Mouse (Mus musculus) kidney, adult 2 months (tissue): ENCODE data around the gene Hspb3.

Source experiments
- CTCF ChIP-seq: fragments of 200-500 bp; conservative IDR thresholded peaks from 2 replicates; pipeline ENCODE4 v1.5.1; 2011; ENCODE audit warnings: low read depth, mild to moderate bottlenecking, control low read depth, low read length, moderate library complexity, mixed read lengths; ENCODE audit not compliant: insufficient read depth, insufficient read length
- POLR2A ChIP-seq: fragments of 200-500 bp; IDR thresholded peaks from one replicate; pipeline ENCODE4 v1.6.1; 2011; ENCODE audit warnings: low read depth, low read length, control low read depth

DNA sequence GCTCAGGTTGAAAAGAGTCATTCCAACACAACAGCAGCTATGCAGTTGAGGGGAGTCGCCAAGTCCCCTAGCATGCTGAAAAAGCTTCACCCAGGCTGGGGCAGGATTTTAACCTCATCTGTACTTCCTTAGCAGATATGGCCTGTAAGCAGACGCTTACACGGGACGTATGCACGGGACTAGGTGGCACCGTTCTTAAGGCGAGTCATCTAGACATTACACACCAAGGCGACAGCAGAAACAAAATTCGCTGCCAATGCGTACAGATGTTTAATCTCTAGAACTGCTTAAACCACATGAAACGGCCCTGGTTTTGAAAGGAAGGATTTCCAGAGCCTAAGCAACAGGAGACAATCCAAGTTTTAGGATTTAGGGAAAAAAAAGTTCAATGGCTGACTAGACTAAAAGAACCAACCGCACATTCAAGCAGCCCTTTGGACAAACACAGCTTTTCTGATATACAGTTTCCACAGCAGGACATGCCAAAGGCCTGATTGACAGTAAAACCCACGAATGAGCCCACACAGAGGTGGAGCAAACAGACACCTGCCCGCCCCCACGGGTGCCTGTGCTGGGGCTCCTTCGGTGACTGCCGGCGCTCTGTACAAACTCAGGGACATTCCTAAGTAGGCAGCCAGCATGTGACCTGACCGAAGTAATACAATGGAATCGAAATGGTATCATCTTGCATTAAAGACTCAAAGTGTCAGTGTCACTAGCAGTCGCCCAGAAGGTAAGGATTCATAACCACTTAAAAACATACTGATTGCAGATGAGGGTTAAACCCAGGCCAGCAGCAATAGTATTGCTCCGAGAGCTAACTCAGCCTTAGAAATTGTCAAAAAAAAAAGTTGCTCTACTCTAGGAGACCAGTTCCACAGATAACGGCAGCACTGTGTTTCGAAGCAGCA lies 48.6 kb downstream of the Hspb3 start:
- TF ChIP-seq CTCF (no peak), POLR2A (no peak)
